Comparison of ENCODE assay signal across 14 mouse cellular contexts in genomic region chr13:94262551-94262950, GRCm38 (mm10). TPM values are rescaled to one million over a fixed set of nuclear protein-coding genes. Genes with fewer than 3 reads are reported as not detected.
DNase-seq lines count a peak whose midpoint lies in the region; ATAC-seq lines count a peak whose summit lies in the region.
"Had no signal": no experiment of that assay in that cellular context is flagged by ENCODE, and none has a peak within 500 bp of the region (broad histone marks: within the 10 kb centered on the region; RNA-seq: fewer than 3 reads in every experiment).

No protein-coding gene starts in this region.

- peak; percentile 82 to 88 for DNase-seq in adrenal gland, adult (ENCODE audit: inconsistent age in 2 of 2, low spot score in 1 of 2)
- DNase-seq in adrenal gland, postnatal 4 days (ENCODE audit: low spot score in 2 of 2): no peak
- peak; percentile 65 for DNase-seq in adrenal gland, postnatal 10 days
- DNase-seq in cerebellum, adult 9-11 months: peak; percentile 48
- no peak for DNase-seq in embryo, embryonic 10.5 days (ENCODE audit: low spot score)
- DNase-seq: lung, adult 18-20 months; thymus, postnatal 25 days had no signal

- peak; percentile 69 for ATAC-seq in liver, embryonic 15.5 days (ENCODE audit: insufficient read depth)
- ATAC-seq in heart, embryonic 11.5 days (replicated peaks; ENCODE audit: insufficient number of reproducible peaks, low FRiP score, low TSS enrichment): no peak
- ATAC-seq in forebrain, embryonic 13.5 days: no peak
- ATAC-seq: hindbrain, embryonic 16.5 days had no signal

- peak overlapping the region; percentile 74 for H3K27ac ChIP-seq in liver, embryonic 15.5 days (replicated peaks)
- no peak overlapping the region for H3K27ac ChIP-seq in heart, embryonic 11.5 days (ENCODE audit: low read depth, low read length)
- H3K27ac ChIP-seq in forebrain, embryonic 13.5 days: no peak overlapping the region
- H3K27ac ChIP-seq: embryonic facial prominence, embryonic 15.5 days; kidney, postnatal 0 days; midbrain, embryonic 10.5 days had no signal

- H3K4me1 ChIP-seq in liver, embryonic 15.5 days (replicated peaks): peaks cover 68% of the 10 kb centered on the region
- peaks cover 7% of the 10 kb centered on the region; the same call in 1 of the 2 replicates for H3K4me1 ChIP-seq in heart, embryonic 11.5 days (ENCODE audit: control insufficient read depth, insufficient read depth, low read length)
- 0 out of 2 replicates have a peak, but pooled peaks cover 3% of the 10 kb centered on the region for H3K4me1 ChIP-seq in forebrain, embryonic 13.5 days
- H3K4me1 ChIP-seq: midbrain, embryonic 10.5 days had no signal

- no peak overlapping the region for H3K9ac ChIP-seq in liver, embryonic 15.5 days
- H3K9ac ChIP-seq in heart, embryonic 11.5 days (ENCODE audit: low read depth, low read length): no peak overlapping the region
- no peak overlapping the region for H3K9ac ChIP-seq in forebrain, embryonic 13.5 days
- H3K9ac ChIP-seq: embryonic facial prominence, embryonic 15.5 days had no signal

- 25% methylated on average over 4 of the region's 4 CpGs for WGBS in liver, embryonic 15.5 days (ENCODE audit: insufficient replicate concordance)
- 70% methylated on average over 4 of the region's 4 CpGs for WGBS in heart, embryonic 11.5 days (ENCODE audit: insufficient replicate concordance)
- WGBS in forebrain, embryonic 13.5 days: 83% methylated on average over 4 of the region's 4 CpGs

- H3K4me2 ChIP-seq in liver, embryonic 15.5 days: no peak overlapping the region
- no peak overlapping the region for H3K4me2 ChIP-seq in heart, embryonic 11.5 days
- no peak overlapping the region for H3K4me2 ChIP-seq in forebrain, embryonic 13.5 days
- H3K4me2 ChIP-seq: embryonic facial prominence, embryonic 15.5 days had no signal

- H3K4me3 ChIP-seq in liver, embryonic 15.5 days (replicated peaks): no peak overlapping the region
- H3K4me3 ChIP-seq in heart, embryonic 11.5 days (ENCODE audit: low read depth, low read length): no peak overlapping the region
- no peak overlapping the region for H3K4me3 ChIP-seq in forebrain, embryonic 13.5 days
- H3K4me3 ChIP-seq: embryonic facial prominence, embryonic 15.5 days; midbrain, embryonic 10.5 days had no signal

- no peaks in the 10 kb centered on the region for H3K36me3 ChIP-seq in liver, embryonic 15.5 days (replicated peaks)
- no peaks in the 10 kb centered on the region for H3K36me3 ChIP-seq in heart, embryonic 11.5 days (ENCODE audit: control insufficient read depth, insufficient read depth, low read length)
- H3K36me3 ChIP-seq in forebrain, embryonic 13.5 days (ENCODE audit: poor library complexity, severe bottlenecking): no peaks in the 10 kb centered on the region
- H3K36me3 ChIP-seq: embryonic facial prominence, embryonic 15.5 days; midbrain, embryonic 10.5 days had no signal

- H3K9me3 ChIP-seq in liver, embryonic 15.5 days (replicated peaks): no peaks in the 10 kb centered on the region
- no peaks in the 10 kb centered on the region for H3K9me3 ChIP-seq in heart, embryonic 11.5 days (replicated peaks; ENCODE audit: control insufficient read depth, low read length)
- no peaks in the 10 kb centered on the region for H3K9me3 ChIP-seq in forebrain, embryonic 13.5 days (replicated peaks)
- H3K9me3 ChIP-seq: embryonic facial prominence, embryonic 15.5 days; midbrain, embryonic 10.5 days had no signal

- H3K27me3 ChIP-seq in liver, embryonic 15.5 days: no peaks in the 10 kb centered on the region
- H3K27me3 ChIP-seq in heart, embryonic 11.5 days (ENCODE audit: control insufficient read depth, insufficient read depth, low read length): no peaks in the 10 kb centered on the region
- H3K27me3 ChIP-seq in forebrain, embryonic 13.5 days: no peaks in the 10 kb centered on the region
- H3K27me3 ChIP-seq: embryonic facial prominence, embryonic 15.5 days had no signal

RNA-seq across cellular contexts. Expression of gene Scamp1, which starts 23.1 kb away (rescaled TPM):
- 10 to 100 TPM; 48.1 to 50.1 TPM for total RNA-seq in adrenal gland, postnatal 4 days (2021)
- 10 to 100 TPM; 39.2 to 45.3 TPM for total RNA-seq in adrenal gland, postnatal 10 days (2021)
- 7.3 and 8.6 TPM in 2 replicates for polyA plus RNA-seq in liver, embryonic 15.5 days (2015; fragmentation: Nextera tagmentation; extraction: Ambion mirVana)
- polyA plus RNA-seq in heart, embryonic 11.5 days (2014; fragmentation: Nextera tagmentation; extraction: Ambion mirVana): 21.2 and 22.2 TPM in 2 replicates
- polyA plus RNA-seq in forebrain, embryonic 13.5 days (2015; fragmentation: Nextera tagmentation; extraction: Ambion mirVana): 65.2 and 75.6 TPM in 2 replicates

Comparison
In these comparisons a context has a peak if more than half of its experiments do, and no peak if none do; other contexts are left out.
1. DNase-seq: peak in adrenal gland, adult (2 of 2), adrenal gland, postnatal 10 days (single experiment) and cerebellum, adult 9-11 months (single experiment); none in adrenal gland, postnatal 4 days (0 of 2) and embryo, embryonic 10.5 days (single experiment).